In the genomic region with DNA sequence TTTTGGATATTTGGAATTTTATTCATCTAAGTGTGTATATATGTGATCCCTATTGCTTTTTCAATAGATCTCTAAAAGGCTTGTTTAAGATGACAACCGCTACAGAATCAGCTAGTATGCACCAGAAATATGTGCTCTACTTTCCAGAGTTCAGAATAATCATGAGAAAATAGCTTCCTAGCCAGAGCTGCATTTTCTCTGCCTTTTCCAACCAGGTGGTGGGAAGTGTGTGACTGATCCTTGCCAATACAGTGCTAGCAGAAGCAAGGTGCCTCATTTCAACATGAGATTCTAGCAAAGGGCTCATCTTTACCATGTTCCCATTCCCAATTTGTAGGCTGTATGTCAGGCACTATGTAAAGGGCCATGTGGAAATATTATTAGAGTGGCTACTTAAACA, we compare ENCODE assay signal across 27 mouse cellular contexts.
"Had no signal": no experiment of that assay in that cellular context is flagged by ENCODE, and none has a peak within 500 bp of the region (broad histone marks: within the 10 kb centered on the region; RNA-seq: fewer than 3 reads in every experiment).

No protein-coding gene starts in this region.

- H3K4me1 ChIP-seq: heart, embryonic 13.5 days; heart, embryonic 15.5 days; hindbrain, embryonic 13.5 days; hindbrain, embryonic 15.5 days; kidney, embryonic 15.5 days; limb, embryonic 13.5 days; limb, embryonic 15.5 days; liver, embryonic 12.5 days had no signal

- H3K36me3 ChIP-seq: heart, embryonic 13.5 days; heart, embryonic 15.5 days; hindbrain, embryonic 13.5 days; hindbrain, embryonic 15.5 days; kidney, embryonic 15.5 days; limb, embryonic 13.5 days; limb, embryonic 15.5 days; liver, embryonic 12.5 days had no signal

- H3K27me3 ChIP-seq: heart, embryonic 13.5 days; heart, embryonic 15.5 days; hindbrain, embryonic 13.5 days; hindbrain, embryonic 15.5 days; kidney, embryonic 15.5 days; limb, embryonic 13.5 days; limb, embryonic 15.5 days; liver, embryonic 12.5 days had no signal

- H3K27ac ChIP-seq: heart, adult 2 months; heart, embryonic 13.5 days; heart, embryonic 15.5 days; hindbrain, embryonic 13.5 days; hindbrain, embryonic 15.5 days; hindbrain, postnatal 0 days; kidney, embryonic 15.5 days; kidney, postnatal 0 days; limb, embryonic 13.5 days; limb, embryonic 15.5 days; liver, embryonic 12.5 days; liver, embryonic 14.5 days had no signal

- H3K4me2 ChIP-seq: heart, embryonic 11.5 days; heart, embryonic 13.5 days; heart, embryonic 15.5 days; hindbrain, embryonic 13.5 days; hindbrain, embryonic 15.5 days; kidney, embryonic 15.5 days; limb, embryonic 13.5 days; limb, embryonic 15.5 days; liver, embryonic 12.5 days had no signal

- H3K4me3 ChIP-seq: heart, adult 2 months; heart, embryonic 13.5 days; heart, embryonic 15.5 days; hindbrain, embryonic 13.5 days; hindbrain, embryonic 15.5 days; kidney, embryonic 15.5 days; limb, embryonic 13.5 days; limb, embryonic 15.5 days; liver, embryonic 12.5 days had no signal

- DNase-seq: forebrain, postnatal 0 days; gastrocnemius, postnatal 14 days; gastrocnemius, postnatal 36 days; heart, adult 11 months; heart, adult 2 months; heart, postnatal 14 days; heart, postnatal 36 days; kidney, adult 11 months; kidney, adult 2 months; kidney, adult 9 months; kidney, postnatal 14 days; kidney, postnatal 36 days; layer of hippocampus, postnatal 36 days; left cerebral cortex, postnatal 4 days had no signal

- H3K9ac ChIP-seq: forebrain, postnatal 0 days; heart, embryonic 13.5 days; heart, embryonic 15.5 days; hindbrain, embryonic 13.5 days; hindbrain, embryonic 15.5 days; kidney, embryonic 15.5 days; limb, embryonic 13.5 days; limb, embryonic 15.5 days; liver, embryonic 12.5 days; liver, embryonic 14.5 days had no signal

- ATAC-seq: forebrain, postnatal 0 days; hindbrain, postnatal 0 days; intestine, embryonic 16.5 days; liver, embryonic 12.5 days had no signal

- H3K9me3 ChIP-seq: heart, embryonic 13.5 days; heart, embryonic 15.5 days; hindbrain, embryonic 13.5 days; hindbrain, embryonic 15.5 days; kidney, embryonic 15.5 days; limb, embryonic 13.5 days; limb, embryonic 15.5 days; liver, embryonic 12.5 days had no signal
